Mouse (Mus musculus): ENCODE data around the gene Wscd2. TPM values are rescaled to one million over a fixed set of nuclear protein-coding genes. Genes with fewer than 3 reads are reported as not detected.

The Wscd2 gene
- total and polyA plus RNA-seq, 3 experiments = not detected

- no peak for TF ChIP-seq GATA1 (IDR thresholded peaks at IDR 0.05; ENCODE audit: low read depth, low read length)
- TF ChIP-seq TAL1 (IDR thresholded peaks at IDR 0.05; ENCODE audit: low read length) = no peak
- TF ChIP-seq ZC3H11A (IDR thresholded peaks at IDR 0.05; ENCODE audit: low read depth, low read length) = no peak
- TF ChIP-seq EP300 (IDR thresholded peaks at IDR 0.05; ENCODE audit: low read depth in 1 of 2, low read length in 2 of 2) = no peak
- TF ChIP-seq ZKSCAN1 (IDR thresholded peaks at IDR 0.05; ENCODE audit: low read depth, low read length) = no peak
- TF ChIP-seq SIN3A (IDR thresholded peaks at IDR 0.05; ENCODE audit: low read length) = no peak
- TF ChIP-seq KAT2A (conservative IDR thresholded peaks at IDR 0.05; ENCODE audit: low read depth, low read length) = no peak
- no peak for TF ChIP-seq RAD21 (IDR thresholded peaks at IDR 0.05; ENCODE audit: low read depth, low read length)
- no peak for TF ChIP-seq USF2 (IDR thresholded peaks at IDR 0.05; ENCODE audit: borderline replicate concordance in 1 of 2, insufficient read depth in 1 of 2, low read depth in 1 of 2, low read length in 2 of 2)
- TF ChIP-seq NRF1 (IDR thresholded peaks at IDR 0.05; ENCODE audit: insufficient read depth, low read depth, low read length, poor library complexity, severe bottlenecking) = no peak
- no peak for TF ChIP-seq MYB (IDR thresholded peaks at IDR 0.05; ENCODE audit: low read depth, low read length)
- TF ChIP-seq TBP (IDR thresholded peaks at IDR 0.05; ENCODE audit: low read depth, low read length) = no peak
- TF ChIP-seq CTCF (IDR thresholded peaks at IDR 0.05 in 2 of 3, conservative IDR thresholded peaks at IDR 0.05 in 1 of 3; ENCODE audit: control insufficient read depth in 1 of 3, insufficient read depth in 1 of 3, low read depth in 2 of 3, low read length in 3 of 3, poor library complexity in 1 of 3, severe bottlenecking in 1 of 3) = no peak
- TF ChIP-seq MAX (IDR thresholded peaks at IDR 0.05; ENCODE audit: low read length) = no peak
- TF ChIP-seq ELF1 (IDR thresholded peaks at IDR 0.05; ENCODE audit: low read depth, low read length) = no peak
- TF ChIP-seq SMC3 (IDR thresholded peaks at IDR 0.05; ENCODE audit: low read depth, low read length) = no peak
- Histone ChIP-seq H3K27ac (ENCODE audit: control insufficient read depth, low read depth, low read length) (no peak overlapping the region), H3K79me2 (ENCODE audit: control insufficient read depth, insufficient read depth, low read length, poor library complexity) (no peaks in the 10 kb centered on the region), H3K9ac (ENCODE audit: control insufficient read depth, low read depth, low read length, poor library complexity, severe bottlenecking) (no peak overlapping the region), H3K4me3 (ENCODE audit: control insufficient read depth in 1 of 2, insufficient read depth in 1 of 2, low read depth in 2 of 2, low read length in 2 of 2) (no peak overlapping the region), H3K27me3 (ENCODE audit: control insufficient read depth in 1 of 2, insufficient read depth in 2 of 2, low read length in 2 of 2) (no peaks in the 10 kb centered on the region), H3K4me1 (ENCODE audit: control insufficient read depth in 1 of 2, insufficient read depth in 2 of 2, low read length in 2 of 2) (no peaks in the 10 kb centered on the region), H3K36me3 (ENCODE audit: control insufficient read depth in 1 of 2, insufficient read depth in 2 of 2, low read length in 2 of 2) (no peaks in the 10 kb centered on the region), H3K9me3 (replicated peaks; ENCODE audit: insufficient read depth, low read length) (no peaks in the 10 kb centered on the region)
- no peak for DNase-seq (ENCODE audit: low read depth, low spot score)
These were observed 20.3 kb upstream of the Wscd2 start for GRCm38 (mm10) chr5:113469826-113470225.

DNA sequence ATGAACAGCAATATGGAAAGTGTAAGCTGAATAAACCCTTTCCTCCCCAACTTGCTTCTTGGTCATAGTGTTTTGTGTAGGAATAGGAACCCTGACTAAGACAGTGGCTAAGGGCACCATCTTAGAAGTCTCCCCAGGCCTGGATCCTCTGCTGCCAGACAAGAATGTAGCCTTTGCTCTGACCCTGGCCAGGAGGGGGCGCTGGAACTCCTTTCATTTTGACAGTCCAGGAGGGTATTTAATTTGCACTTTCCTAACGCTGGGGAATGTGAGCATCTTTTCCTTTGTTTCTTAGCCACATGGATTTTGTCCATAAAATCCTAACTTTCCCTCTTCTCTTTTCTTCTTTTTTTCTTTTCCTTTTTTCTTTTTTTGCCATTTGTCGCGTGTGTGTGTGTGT, 18.7 kb upstream of the Wscd2 start:
- H3K9ac ChIP-seq (ENCODE audit: control insufficient read depth, low read depth, low read length, poor library complexity, severe bottlenecking) = no peak overlapping the region
- H3K4me3 ChIP-seq (ENCODE audit: control insufficient read depth in 1 of 2, insufficient read depth in 1 of 2, low read depth in 2 of 2, low read length in 2 of 2) = no peak overlapping the region
- H3K4me1 ChIP-seq (ENCODE audit: control insufficient read depth in 1 of 2, insufficient read depth in 2 of 2, low read length in 2 of 2) = no peaks in the 10 kb centered on the region
- H3K36me3 ChIP-seq (ENCODE audit: control insufficient read depth in 1 of 2, insufficient read depth in 2 of 2, low read length in 2 of 2) = no peaks in the 10 kb centered on the region
- no peaks in the 10 kb centered on the region for H3K79me2 ChIP-seq (ENCODE audit: control insufficient read depth, insufficient read depth, low read length, poor library complexity)
- DNase-seq (ENCODE audit: low read depth, low spot score) = no peak
- H3K27me3 ChIP-seq (ENCODE audit: control insufficient read depth in 1 of 2, insufficient read depth in 2 of 2, low read length in 2 of 2) = no peaks in the 10 kb centered on the region
- no peak overlapping the region for H3K27ac ChIP-seq (ENCODE audit: control insufficient read depth, low read depth, low read length)
- no peak for TF ChIP-seq POLR2AphosphoS2 (IDR thresholded peaks at IDR 0.05; ENCODE audit: low read length)
- TF ChIP-seq CTCF (IDR thresholded peaks at IDR 0.05 in 2 of 3, conservative IDR thresholded peaks at IDR 0.05 in 1 of 3; ENCODE audit: control insufficient read depth in 1 of 3, insufficient read depth in 1 of 3, low read depth in 2 of 3, low read length in 3 of 3, poor library complexity in 1 of 3, severe bottlenecking in 1 of 3) = peak in 2 of 3 experiments; percentile 9 to 28; a peak in 3 of 6 replicates
- H3K9me3 ChIP-seq (replicated peaks; ENCODE audit: insufficient read depth, low read length) = no peaks in the 10 kb centered on the region
